Mouse (Mus musculus): ENCODE data around the gene Igf2bp3.
A peak's percentile ranks its signal among the peaks of the same experiment; 100 is the strongest.

- TF ChIP-seq TCF12 (IDR thresholded peaks at IDR 0.05; ENCODE audit: low read depth, low read length): no peak
- peak; percentile 95 for TF ChIP-seq EP300 (IDR thresholded peaks at IDR 0.05; ENCODE audit: low read length)
- TF ChIP-seq POLR2AphosphoS2 (IDR thresholded peaks at IDR 0.05; ENCODE audit: low read depth, low read length): no peak
- peak; percentile 34; the same call in 1 of the 2 replicates for TF ChIP-seq MYC (IDR thresholded peaks at IDR 0.05; ENCODE audit: low read depth, low read length)
- peak; percentile 37; the same call in 1 of the 2 replicates for TF ChIP-seq TBP (conservative IDR thresholded peaks at IDR 0.05; ENCODE audit: low read depth, low read length)
- no peak for TF ChIP-seq CTCF (conservative IDR thresholded peaks at IDR 0.05 in 1 of 2, IDR thresholded peaks at IDR 0.05 in 1 of 2; ENCODE audit: low read depth in 2 of 2, low read length in 2 of 2)
- TF ChIP-seq POLR2A (IDR thresholded peaks at IDR 0.05; ENCODE audit: low read depth, low read length): peak; percentile 50; the same call in 1 of the 2 replicates
- no peak for TF ChIP-seq ZC3H11A (IDR thresholded peaks at IDR 0.05; ENCODE audit: low read depth, low read length)
- no peak for TF ChIP-seq MAFK (IDR thresholded peaks at IDR 0.05; ENCODE audit: insufficient replicate concordance, low read length)
- no peak for TF ChIP-seq MAX (IDR thresholded peaks at IDR 0.05; ENCODE audit: low read length)
- TF ChIP-seq ZMIZ1 (IDR thresholded peaks at IDR 0.05; ENCODE audit: low read depth, low read length): 0 out of 2 replicates have a peak, but pooled peaks have one; percentile 32
- no peak for TF ChIP-seq CHD1 (IDR thresholded peaks at IDR 0.05; ENCODE audit: low read depth, low read length)
These were observed 38.7 kb downstream of the Igf2bp3 start for GRCm38 (mm10) chr6:49176018-49176417.
